ENCODE assay signal across 10 mouse cellular contexts in genomic region chr12:108272143-108272635, GRCm38 (mm10). TPM values are rescaled to one million over a fixed set of nuclear protein-coding genes. Genes with fewer than 3 reads are reported as not detected.
DNase-seq lines count a peak whose midpoint lies in the region; ATAC-seq and TF ChIP-seq lines count a peak whose summit lies in the region.
"Had no signal": no experiment of that assay in that cellular context is flagged by ENCODE, and none has a peak within 500 bp of the region (broad histone marks: within the 10 kb centered on the region; RNA-seq: fewer than 3 reads in every experiment).

No protein-coding gene starts in this region.

- peak; percentile 54 for DNase-seq in adrenal gland, postnatal 10 days
- no peak for DNase-seq in adrenal gland, postnatal 25 days
- DNase-seq in liver, adult 2 months (ENCODE audit: extremely low read depth, low read depth, low spot score) = peak; percentile 63
- DNase-seq in liver = no peak
- no peak for DNase-seq in right cerebral cortex, postnatal 25 days
- DNase-seq in left cerebral cortex, postnatal 14 days (ENCODE audit: low spot score in 2 of 2) = no peak
- DNase-seq: kidney, adult 9 months had no signal

- peak overlapping the region; percentile 93 for H3K4me2 ChIP-seq in intestine, embryonic 16.5 days (ENCODE audit: low read depth, low read length)
- peak overlapping the region; percentile 95 for H3K4me2 ChIP-seq in neural tube, embryonic 15.5 days

- no peaks in the 10 kb centered on the region for H3K9me3 ChIP-seq in intestine, embryonic 16.5 days (ENCODE audit: control insufficient read depth, low read length)
- no peaks in the 10 kb centered on the region for H3K9me3 ChIP-seq in neural tube, embryonic 15.5 days (replicated peaks)
- H3K9me3 ChIP-seq: megakaryocyte, embryonic 14.5 days had no signal

- H3K9ac ChIP-seq in liver, adult 2 months (ENCODE audit: low read depth, low read length) = no peak overlapping the region
- peak overlapping the region; percentile 50 for H3K9ac ChIP-seq in intestine, embryonic 16.5 days (ENCODE audit: low read depth, low read length)
- peak overlapping the region; percentile 38 for H3K9ac ChIP-seq in neural tube, embryonic 15.5 days (replicated peaks)

- H3K79me2 ChIP-seq in liver, adult 2 months (ENCODE audit: control insufficient read depth, insufficient read depth, low read length) = peaks cover 39% of the 10 kb centered on the region

- no peak for ATAC-seq in intestine, embryonic 16.5 days
- ATAC-seq in neural tube, embryonic 15.5 days (ENCODE audit: low FRiP score) = no peak

- no peak for TF ChIP-seq CTCF in liver, adult 2 months (IDR thresholded peaks at IDR 0.05; ENCODE audit: low read depth, low read length)

- no peaks in the 10 kb centered on the region for H3K36me3 ChIP-seq in liver, adult 2 months (ENCODE audit: control insufficient read depth, insufficient read depth, low read length)
- peaks cover 3% of the 10 kb centered on the region; the same call in 1 of the 2 replicates for H3K36me3 ChIP-seq in intestine, embryonic 16.5 days (ENCODE audit: control insufficient read depth, insufficient read depth, low read length)
- no peaks in the 10 kb centered on the region for H3K36me3 ChIP-seq in neural tube, embryonic 15.5 days

- no peaks in the 10 kb centered on the region for H3K27me3 ChIP-seq in liver, adult 2 months (ENCODE audit: control insufficient read depth, insufficient read depth, low read length)
- H3K27me3 ChIP-seq in intestine, embryonic 16.5 days (replicated peaks; ENCODE audit: control insufficient read depth, insufficient read depth, low read length) = no peaks in the 10 kb centered on the region
- H3K27me3 ChIP-seq in neural tube, embryonic 15.5 days (replicated peaks) = no peaks in the 10 kb centered on the region

- 27% methylated on average over 7 of the region's 7 CpGs for WGBS in liver, adult 2 months
- 53% methylated on average over 7 of the region's 7 CpGs for WGBS in intestine, embryonic 16.5 days
- whole genome bisulfite sequencing in neural tube, embryonic 15.5 days = 37% methylated on average over 7 of the region's 7 CpGs

- peaks cover 44% of the 10 kb centered on the region for H3K4me1 ChIP-seq in liver, adult 2 months (ENCODE audit: control insufficient read depth, insufficient read depth, low read length)
- peaks cover 67% of the 10 kb centered on the region for H3K4me1 ChIP-seq in intestine, embryonic 16.5 days (ENCODE audit: control insufficient read depth, insufficient read depth, low read length)
- peaks cover 78% of the 10 kb centered on the region for H3K4me1 ChIP-seq in neural tube, embryonic 15.5 days

- H3K27ac ChIP-seq in liver, adult 2 months (replicated peaks; ENCODE audit: insufficient read depth, low read depth, low read length) = peak overlapping the region; percentile 39
- no peak overlapping the region for H3K27ac ChIP-seq in intestine, embryonic 16.5 days (ENCODE audit: low read length)
- 0 out of 2 replicates have a peak overlapping the region, but pooled peaks have one; percentile 2 for H3K27ac ChIP-seq in neural tube, embryonic 15.5 days (replicated peaks)

- TF ChIP-seq POLR2A in liver, adult 2 months (IDR thresholded peaks at IDR 0.05; ENCODE audit: extremely low read depth, insufficient read depth, low read length) = no peak

- intact Hi-C loops in left cerebral cortex, postnatal 14 days (cut with DNase I) = loop anchor here (5.0 kb wide), 1 partner anchor 40 kb away; no protein-coding TSS in a partner anchor

- no peak overlapping the region for H3K4me3 ChIP-seq in liver, adult 2 months (ENCODE audit: insufficient read depth, low read depth, low read length)
- H3K4me3 ChIP-seq in intestine, embryonic 16.5 days (ENCODE audit: low read length) = peak overlapping the region; percentile 83; the same call in 1 of the 2 replicates
- H3K4me3 ChIP-seq in neural tube, embryonic 15.5 days (replicated peaks) = peak overlapping the region; percentile 86
- H3K4me3 ChIP-seq: megakaryocyte, embryonic 14.5 days had no signal

RNA-seq across cellular contexts. Expression of gene Ccdc85c, which starts 3.0 kb away (rescaled TPM):
- 10 to 100 TPM; 19.8 to 22.1 TPM for total RNA-seq in adrenal gland, postnatal 10 days (2021)
- 19.4 and 19.9 TPM in 2 replicates for total RNA-seq in adrenal gland, postnatal 25 days (2021)
- total RNA-seq in liver, adult 2 months (2014; rRNA removed) = 4.1 and 7.1 TPM in 2 replicates
- polyA plus RNA-seq in liver, adult 2 months (2012; rRNA removed) = 15.2 and 18.6 TPM in 2 replicates
- polyA plus RNA-seq in intestine, embryonic 16.5 days (2015; fragmentation: Nextera tagmentation; extraction: Ambion mirVana) = 4.8 and 7.1 TPM in 2 replicates
- 10.5 and 11.9 TPM in 2 replicates for polyA plus RNA-seq in neural tube, embryonic 15.5 days (2015; fragmentation: Nextera tagmentation; extraction: Ambion mirVana)
- total RNA-seq in left cerebral cortex, postnatal 14 days (2021) = 10 to 100 TPM; 63.8 to 64.7 TPM

RNA-seq across cellular contexts. Expression of gene Hhipl1, which starts 33.9 kb away (rescaled TPM):
- 1 to 10 TPM in 1 of 2 experiments, under 1 TPM in 1; 0.96 to 1.1 TPM for total RNA-seq in adrenal gland, postnatal 10 days (2021)
- 0.48 and 0.67 TPM in 2 replicates for total RNA-seq in adrenal gland, postnatal 25 days (2021)
- total RNA-seq in liver, adult 2 months (2014; rRNA removed) = 0.20 and 0.55 TPM in 2 replicates
- 0.37 and 0.50 TPM in 2 replicates for polyA plus RNA-seq in liver, adult 2 months (2012; rRNA removed)
- polyA plus RNA-seq in intestine, embryonic 16.5 days (2015; fragmentation: Nextera tagmentation; extraction: Ambion mirVana) = 0.43 and 0.53 TPM in 2 replicates
- 2.7 and 3.2 TPM in 2 replicates for polyA plus RNA-seq in neural tube, embryonic 15.5 days (2015; fragmentation: Nextera tagmentation; extraction: Ambion mirVana)
- 1 to 10 TPM; 6.4 to 8.5 TPM for total RNA-seq in left cerebral cortex, postnatal 14 days (2021)

Comparison
In these comparisons a context has a peak if more than half of its experiments do, and no peak if none do; other contexts are left out.
1. DNase-seq: peak in adrenal gland, postnatal 10 days (single experiment) and liver, adult 2 months (single experiment); none in adrenal gland, postnatal 25 days (single experiment), liver (single experiment), right cerebral cortex, postnatal 25 days (single experiment) and left cerebral cortex, postnatal 14 days (0 of 2).